Mouse (Mus musculus) midbrain, embryonic 13.5 days (tissue): ENCODE measurements around the gene Kcnk2. TPM values are rescaled to one million over a fixed set of nuclear protein-coding genes. Genes with fewer than 3 reads are reported as not detected.
A peak's percentile ranks its signal among the peaks of the same experiment; 100 is the strongest.

Experiments used
- ATAC-seq: fragments of 200-750 bp; cut with Nextera tagmentation; 2 replicates; pipeline ENCODE4 v1.8.0; 2017; ENCODE audit warnings: mild to moderate bottlenecking, moderate TSS enrichment, moderate library complexity
- H3K27ac ChIP-seq: fragments of 300-500 bp; sonication (generic); 2 replicates; pipeline ENCODE4 v1.5.1; 2015; ENCODE audit warnings: inconsistent platforms, mild to moderate bottlenecking, moderate library complexity
- H3K27me3 ChIP-seq: fragments of 300-500 bp; sonication (generic); 2 replicates; pipeline ENCODE4 v1.6.1; 2015; ENCODE audit warnings: mild to moderate bottlenecking, inconsistent platforms
- H3K36me3 ChIP-seq: fragments of 300-500 bp; sonication (generic); 2 replicates; pipeline ENCODE4 v1.6.1; 2015; ENCODE audit warnings: mild to moderate bottlenecking, inconsistent platforms
- H3K4me1 ChIP-seq: fragments of 300-500 bp; sonication (generic); replicated peaks from 2 replicates; pipeline ENCODE4 v1.6.1; 2015; ENCODE audit warnings: inconsistent platforms
- H3K4me2 ChIP-seq: fragments of 300-500 bp; sonication (generic); replicated peaks from 2 replicates; pipeline ENCODE4 v1.6.1; 2015; ENCODE audit warnings: moderate library complexity, mild to moderate bottlenecking, inconsistent platforms
- H3K4me3 ChIP-seq: fragments of 300-500 bp; sonication (generic); replicated peaks from 2 replicates; pipeline ENCODE4 v1.5.1; 2015; ENCODE audit warnings: mild to moderate bottlenecking, inconsistent platforms
- H3K9ac ChIP-seq: fragments of 300-500 bp; sonication (generic); replicated peaks from 2 replicates; pipeline ENCODE4 v1.6.1; 2015; ENCODE audit warnings: mild to moderate bottlenecking, inconsistent platforms
- H3K9me3 ChIP-seq: fragments of 300-500 bp; sonication (generic); 2 replicates; pipeline ENCODE4 v1.6.1; 2016; ENCODE audit warnings: mild to moderate bottlenecking, inconsistent platforms
- WGBS: fragments of 180-500 bp; shearing (Covaris S2); methylation state at CpG from one replicate; pipeline ENCODE4 v1.1.7; 2015; 5-methylcytosine and 5-hydroxymethylcytosine counted together
- polyA plus RNA-seq: library from polyadenylated mRNA; unstranded; fragments of >200 nt; fragmentation: Nextera tagmentation; extraction: Ambion mirVana; gene quantifications from 2 replicates; pipeline ENCODE4 v1.2.1, GENCODE M21; 2015

Kcnk2 gene
- polyA plus RNA-seq, 1 experiment from 2014 or later = 16.8 TPM

DNA sequence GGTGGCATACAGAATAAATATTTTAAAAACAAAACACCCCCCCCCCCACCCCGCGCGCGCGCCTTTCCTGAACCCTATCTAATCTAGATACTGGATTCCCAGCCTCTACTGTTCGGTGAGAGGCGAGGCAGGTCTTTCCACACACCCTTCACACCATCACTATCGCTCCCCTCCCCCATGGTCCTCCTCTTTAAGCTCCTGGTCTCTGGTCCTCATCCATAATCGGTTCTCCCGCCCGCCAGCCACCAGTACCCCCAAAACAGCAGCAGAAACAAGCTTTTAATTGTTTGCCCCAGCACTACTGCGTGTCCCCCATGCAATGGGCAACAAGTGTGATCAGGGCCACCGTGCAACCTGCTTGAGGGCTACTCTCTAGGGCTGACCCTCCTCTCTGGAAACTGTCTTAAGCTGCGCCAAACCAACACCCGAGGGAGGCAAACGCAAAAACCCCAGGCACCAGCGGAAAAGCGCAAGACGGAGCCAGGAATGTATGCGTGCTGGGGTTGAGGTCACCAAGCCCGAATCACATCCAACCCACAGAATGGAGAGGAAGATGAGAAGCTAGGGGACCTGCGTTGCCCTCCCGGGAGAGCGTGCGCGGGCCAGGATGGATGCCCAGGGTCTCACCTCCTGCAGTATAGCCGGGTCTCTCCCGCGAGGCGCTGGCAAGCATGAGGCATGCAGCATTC, 59.5 kb downstream of the Kcnk2 start:
- peak overlapping the region; percentile 19; the same call in 1 of the 2 replicates for H3K27ac ChIP-seq
- H3K4me3 ChIP-seq = peak overlapping the region; percentile 73
- ATAC-seq = peak; percentile 55
- peaks cover 10% of the 10 kb centered on the region; the same call in 1 of the 2 replicates for H3K27me3 ChIP-seq
- no peaks in the 10 kb centered on the region for H3K9me3 ChIP-seq
- H3K9ac ChIP-seq = peak overlapping the region; percentile 87
- WGBS = 4% methylated on average over 30 of the region's 30 CpGs
- peaks cover 16% of the 10 kb centered on the region for H3K36me3 ChIP-seq
- H3K4me2 ChIP-seq = peak overlapping the region; percentile 84
- H3K4me1 ChIP-seq = peaks cover 22% of the 10 kb centered on the region

- Histone ChIP-seq H3K27me3 (peaks cover 10% of the 10 kb centered on the region; the same call in 1 of the 2 replicates), H3K4me1 (peaks cover 22% of the 10 kb centered on the region), H3K4me3 (peak overlapping the region; percentile 73), H3K4me2 (peak overlapping the region; percentile 84), H3K36me3 (peaks cover 23% of the 10 kb centered on the region), H3K9ac (no peak overlapping the region), H3K27ac (no peak overlapping the region), H3K9me3 (no peaks in the 10 kb centered on the region)
- ATAC-seq = no peak
- WGBS = 52% methylated on average over 4 of the region's 4 CpGs
Observed at GRCm38 (mm10) chr1:189341381-189341917, 60.6 kb downstream of the Kcnk2 start.

DNA sequence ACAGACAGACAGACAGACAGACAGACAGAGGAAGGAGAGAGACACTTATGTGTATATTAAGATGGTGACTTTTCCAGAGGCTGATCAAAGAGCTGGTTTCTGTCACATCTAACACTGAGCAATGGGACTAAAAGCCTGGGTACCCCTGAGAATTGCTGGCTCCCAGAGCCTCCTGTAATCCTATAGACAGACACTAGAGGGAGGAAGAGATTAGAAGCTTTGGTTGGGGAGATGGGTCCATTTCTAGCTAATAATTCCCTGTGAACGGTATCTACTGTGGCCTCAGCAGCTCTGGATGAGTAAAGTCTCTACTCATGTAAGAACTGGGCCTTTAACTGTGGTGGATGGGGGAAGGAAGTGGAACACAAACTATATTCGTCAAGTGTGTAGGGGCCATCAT, 86.2 kb downstream of the Kcnk2 start:
- no peaks in the 10 kb centered on the region for H3K4me1 ChIP-seq
- H3K9ac ChIP-seq = no peak overlapping the region
- H3K9me3 ChIP-seq = no peaks in the 10 kb centered on the region
- WGBS = 58% methylated on average over 2 of the region's 2 CpGs
- H3K27me3 ChIP-seq = no peaks in the 10 kb centered on the region
- no peak overlapping the region for H3K4me2 ChIP-seq
- H3K27ac ChIP-seq = no peak overlapping the region
- H3K36me3 ChIP-seq = no peaks in the 10 kb centered on the region
- H3K4me3 ChIP-seq = no peak overlapping the region
- ATAC-seq = no peak

DNA sequence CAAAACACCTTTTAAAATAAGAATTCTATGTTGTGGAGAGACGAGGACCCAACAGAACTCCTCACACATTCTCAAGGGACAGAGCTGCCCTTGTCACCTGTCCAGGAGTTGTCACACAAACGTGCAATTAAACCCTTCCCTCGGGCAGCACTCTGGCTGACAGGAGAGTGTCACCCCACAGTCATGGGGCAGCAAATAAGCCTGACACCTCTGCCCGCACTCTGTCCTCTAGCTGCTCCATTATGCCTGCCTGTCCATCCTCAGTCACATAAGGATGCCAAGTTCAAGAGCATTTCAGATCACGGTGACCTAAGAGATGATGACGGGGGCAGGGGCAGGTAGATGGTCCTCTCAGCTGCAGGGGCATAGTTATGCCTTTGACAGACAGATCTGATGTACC, 87.6 kb downstream of the Kcnk2 start:
- no peak overlapping the region for H3K27ac ChIP-seq
- no peak overlapping the region for H3K9ac ChIP-seq
- ATAC-seq = 0 out of 2 replicates have a peak, but pooled peaks have one; percentile 14
- H3K36me3 ChIP-seq = no peaks in the 10 kb centered on the region
- H3K4me2 ChIP-seq = no peak overlapping the region
- no peaks in the 10 kb centered on the region for H3K9me3 ChIP-seq
- H3K4me1 ChIP-seq = peaks cover 7% of the 10 kb centered on the region; the same call in 1 of the 2 replicates
- WGBS = 78% methylated on average over 6 of the region's 6 CpGs
- H3K27me3 ChIP-seq = no peaks in the 10 kb centered on the region
- no peak overlapping the region for H3K4me3 ChIP-seq

- 75% methylated on average over 7 of the region's 7 CpGs for WGBS
- H3K4me2 ChIP-seq = no peak overlapping the region
- no peaks in the 10 kb centered on the region for H3K9me3 ChIP-seq
- H3K9ac ChIP-seq = no peak overlapping the region
- no peaks in the 10 kb centered on the region for H3K36me3 ChIP-seq
- H3K4me3 ChIP-seq = no peak overlapping the region
- ATAC-seq = no peak
- no peaks in the 10 kb centered on the region for H3K27me3 ChIP-seq
- no peak overlapping the region for H3K27ac ChIP-seq
- H3K4me1 ChIP-seq = peaks cover 8% of the 10 kb centered on the region; the same call in 1 of the 2 replicates
Observed at GRCm38 (mm10) chr1:189313750-189314149, 88.3 kb downstream of the Kcnk2 start.

GRCm38 (mm10) chr1:189310145-189310544, 91.9 kb downstream of the Kcnk2 start:
- 81% methylated on average over 2 of the region's 2 CpGs for WGBS
- Histone ChIP-seq H3K36me3 (no peaks in the 10 kb centered on the region), H3K4me2 (no peak overlapping the region), H3K27ac (no peak overlapping the region), H3K9ac (no peak overlapping the region), H3K4me3 (no peak overlapping the region), H3K9me3 (no peaks in the 10 kb centered on the region), H3K27me3 (no peaks in the 10 kb centered on the region), H3K4me1 (peaks cover 8% of the 10 kb centered on the region; the same call in 1 of the 2 replicates)
- no peak for ATAC-seq

DNA sequence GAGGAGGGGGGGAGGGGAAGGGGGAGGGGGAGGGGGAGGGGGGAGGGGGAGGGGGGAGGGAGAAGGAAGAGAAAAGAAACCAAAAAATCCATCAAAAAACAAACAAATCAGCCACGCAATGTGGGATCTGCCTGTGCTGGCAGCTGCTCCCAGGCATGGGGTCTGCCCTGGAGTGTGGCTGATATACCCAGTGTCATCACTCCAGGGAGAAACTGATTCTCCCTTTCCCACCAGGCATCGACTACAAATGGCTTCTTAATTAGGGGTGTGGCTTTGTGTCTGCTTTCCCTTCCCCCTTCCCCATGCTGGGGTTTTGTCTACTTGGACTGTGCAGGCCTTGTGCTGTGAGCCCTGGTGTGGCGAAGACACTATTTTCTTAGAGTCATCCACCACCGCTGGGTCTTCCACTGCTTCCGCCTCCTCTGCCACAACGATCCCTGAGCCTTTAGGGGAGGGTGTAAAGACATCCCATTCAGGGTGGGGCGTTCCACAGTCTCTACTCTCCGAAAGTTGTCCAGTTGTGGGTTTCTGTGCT, 97.0 kb downstream of the Kcnk2 start:
- peaks cover 5% of the 10 kb centered on the region; the same call in 1 of the 2 replicates for H3K4me1 ChIP-seq
- no peaks in the 10 kb centered on the region for H3K36me3 ChIP-seq
- H3K9ac ChIP-seq = no peak overlapping the region
- no peak overlapping the region for H3K4me3 ChIP-seq
- 71% methylated on average over 8 of the region's 8 CpGs for WGBS
- no peak overlapping the region for H3K4me2 ChIP-seq
- no peak overlapping the region for H3K27ac ChIP-seq
- H3K27me3 ChIP-seq = no peaks in the 10 kb centered on the region
- no peaks in the 10 kb centered on the region for H3K9me3 ChIP-seq
- ATAC-seq = peak; percentile 48; the same call in 1 of the 2 replicates

DNA sequence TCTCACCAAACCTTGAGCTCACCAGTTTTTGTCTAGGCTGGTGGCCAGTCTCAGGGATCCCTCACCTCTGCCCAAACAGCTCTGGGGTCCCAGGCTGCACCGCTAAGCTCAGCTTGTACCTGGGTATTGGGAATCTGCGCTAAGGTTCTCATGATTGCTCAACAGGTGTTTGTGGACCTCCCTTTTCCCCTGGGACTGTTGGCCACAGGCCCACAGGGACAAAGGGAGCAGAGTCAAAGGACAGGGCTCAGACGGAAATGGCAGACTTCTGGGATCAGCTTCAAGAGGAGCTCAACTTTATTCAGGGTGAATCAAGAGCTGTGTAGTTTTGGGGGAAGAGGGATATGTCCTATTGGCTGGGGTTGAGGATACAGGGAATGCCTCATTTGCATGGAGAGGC, 99.1 kb downstream of the Kcnk2 start:
- no peak overlapping the region for H3K27ac ChIP-seq
- H3K4me2 ChIP-seq = no peak overlapping the region
- no peaks in the 10 kb centered on the region for H3K4me1 ChIP-seq
- 85% methylated on average over 3 of the region's 3 CpGs for whole genome bisulfite sequencing
- no peaks in the 10 kb centered on the region for H3K36me3 ChIP-seq
- H3K9ac ChIP-seq = no peak overlapping the region
- no peak for ATAC-seq
- no peaks in the 10 kb centered on the region for H3K9me3 ChIP-seq
- no peak overlapping the region for H3K4me3 ChIP-seq
- H3K27me3 ChIP-seq = no peaks in the 10 kb centered on the region

DNA sequence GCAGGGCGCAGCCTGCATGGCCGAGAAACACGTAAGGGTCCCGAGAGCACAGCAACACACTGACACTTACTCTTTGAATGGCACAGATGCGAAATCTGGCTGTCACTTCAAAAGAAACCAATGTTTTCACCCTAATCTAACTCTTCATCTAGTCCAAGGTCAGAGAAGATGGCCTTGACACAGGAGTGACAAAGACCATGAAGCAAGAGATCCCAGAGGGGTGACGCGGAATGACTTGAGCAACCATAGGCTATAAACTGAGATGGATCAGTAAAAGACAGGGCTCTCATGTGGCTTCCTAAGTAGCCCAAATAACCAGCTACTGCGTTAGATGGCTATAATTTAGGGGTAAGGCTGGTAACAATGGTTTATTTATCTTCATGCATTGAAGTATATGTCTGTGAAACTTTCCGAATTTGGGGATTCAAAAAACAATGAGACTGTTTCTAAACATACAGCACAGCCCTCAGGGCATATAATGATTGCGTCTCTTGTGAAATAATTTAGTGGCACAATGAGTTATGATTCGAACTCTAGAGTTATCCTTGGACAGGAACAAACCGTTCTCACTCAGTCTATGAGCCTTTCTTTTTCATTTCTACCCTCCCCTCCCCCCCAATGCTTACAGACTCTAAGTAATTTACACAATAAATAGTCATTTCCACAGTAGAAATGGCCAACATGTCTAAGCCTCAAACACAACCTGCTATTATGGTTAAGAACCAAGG, 108.2 kb downstream of the Kcnk2 start:
- H3K36me3 ChIP-seq = no peaks in the 10 kb centered on the region

DNA sequence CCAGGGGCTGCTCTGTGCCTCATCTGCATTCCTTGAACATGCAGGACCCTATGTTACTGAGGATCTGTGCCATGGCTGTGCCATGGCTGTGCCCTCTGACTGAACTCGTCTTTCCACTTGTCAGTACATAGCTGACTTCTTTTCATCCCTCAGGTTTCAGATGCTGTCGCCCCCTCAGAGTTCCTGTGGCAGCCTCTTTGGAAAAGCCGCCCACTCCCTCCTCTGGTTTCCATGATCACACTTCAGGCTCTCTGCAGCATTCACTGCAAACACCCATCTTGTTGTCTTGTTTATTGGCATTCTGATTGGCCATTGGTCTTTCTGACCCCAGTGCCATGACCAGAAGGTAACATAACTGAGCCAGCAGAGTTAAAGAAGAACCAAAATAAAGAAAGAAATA, 111.2 kb downstream of the Kcnk2 start:
- H3K27ac ChIP-seq = no peak overlapping the region
- no peaks in the 10 kb centered on the region for H3K9me3 ChIP-seq
- H3K36me3 ChIP-seq = no peaks in the 10 kb centered on the region
- H3K4me3 ChIP-seq = no peak overlapping the region
- no peak overlapping the region for H3K9ac ChIP-seq
- no peak for ATAC-seq
- no peaks in the 10 kb centered on the region for H3K27me3 ChIP-seq
- H3K4me1 ChIP-seq = 0 out of 2 replicates have a peak, but pooled peaks cover 4% of the 10 kb centered on the region
- 70% methylated on average over 3 of the region's 3 CpGs for WGBS
- H3K4me2 ChIP-seq = no peak overlapping the region

More for the DNA sequence above, 108.2 kb downstream of the Kcnk2 start:
- Histone ChIP-seq H3K4me2 (no peak overlapping the region), H3K4me3 (no peak overlapping the region), H3K4me1 (0 out of 2 replicates have a peak, but pooled peaks cover 4% of the 10 kb centered on the region), H3K27me3 (no peaks in the 10 kb centered on the region), H3K9me3 (no peaks in the 10 kb centered on the region), H3K27ac (no peak overlapping the region), H3K9ac (no peak overlapping the region)
- 94% methylated on average over 12 of the region's 12 CpGs for WGBS
- no peak for ATAC-seq

- Histone ChIP-seq H3K4me3 (no peak overlapping the region), H3K9me3 (no peaks in the 10 kb centered on the region), H3K27me3 (no peaks in the 10 kb centered on the region), H3K4me2 (no peak overlapping the region), H3K9ac (no peak overlapping the region), H3K4me1 (0 out of 2 replicates have a peak, but pooled peaks cover 4% of the 10 kb centered on the region), H3K27ac (no peak overlapping the region), H3K36me3 (no peaks in the 10 kb centered on the region)
- no peak for ATAC-seq
- 88% methylated on average over 8 of the region's 8 CpGs for WGBS
Observed at GRCm38 (mm10) chr1:189288948-189289347, 113.1 kb downstream of the Kcnk2 start.

DNA sequence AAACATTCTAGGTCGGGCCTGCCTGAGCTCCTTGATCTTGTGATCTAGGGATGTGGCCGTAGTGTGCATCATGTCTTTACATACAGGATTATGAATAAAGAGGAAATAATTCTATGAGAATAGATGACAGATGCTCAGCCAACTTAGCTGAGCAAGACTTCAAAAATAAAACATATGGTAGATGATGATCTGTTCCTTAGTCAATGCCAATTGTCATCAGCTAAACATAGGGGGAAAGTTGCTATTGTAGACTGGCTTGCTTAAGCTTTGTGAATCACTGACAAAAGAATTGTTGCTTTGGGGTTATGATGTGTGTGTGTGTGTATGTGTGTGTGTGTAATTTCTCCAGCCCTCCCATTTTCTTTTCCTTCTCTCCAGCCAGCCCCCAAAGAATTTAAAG, 129.8 kb downstream of the Kcnk2 start:
- H3K27ac ChIP-seq = no peak overlapping the region
- ATAC-seq = no peak
- WGBS = 93% methylated on average over 2 of the region's 2 CpGs

More for the DNA sequence above, 129.8 kb downstream of the Kcnk2 start:
- no peaks in the 10 kb centered on the region for H3K27me3 ChIP-seq
- H3K4me2 ChIP-seq = no peak overlapping the region
- H3K9ac ChIP-seq = no peak overlapping the region
- no peaks in the 10 kb centered on the region for H3K36me3 ChIP-seq
- H3K9me3 ChIP-seq = no peaks in the 10 kb centered on the region
- no peak overlapping the region for H3K4me3 ChIP-seq
- H3K4me1 ChIP-seq = no peaks in the 10 kb centered on the region
